Mouse (Mus musculus) midbrain, embryonic 11.5 days (tissue): ENCODE measurements around the gene Rcor3. TPM values are rescaled to one million over a fixed set of nuclear protein-coding genes. Genes with fewer than 3 reads are reported as not detected.

Experiments
- ATAC-seq: fragments of 200-750 bp; cut with Nextera tagmentation; 2 replicates; pipeline ENCODE4 v1.8.0; 2017; ENCODE audit warnings: moderate TSS enrichment, moderate library complexity; ENCODE audit not compliant: low FRiP score
- DNase-seq: peaks from one replicate; pipeline ENCODE4 v3.0.0; 2015; ENCODE audit warnings: low spot score; ENCODE audit errors: missing footprints
- H3K27ac ChIP-seq: fragments of 300-500 bp; sonication (generic); 2 replicates; pipeline ENCODE4 v1.5.1; 2014; ENCODE audit warnings: low read depth, low read length
- H3K27me3 ChIP-seq: fragments of 300-500 bp; sonication (generic); 2 replicates; pipeline ENCODE4 v1.6.1; 2014; ENCODE audit warnings: mild to moderate bottlenecking, low read length, moderate library complexity, mixed read lengths; ENCODE audit not compliant: control insufficient read depth, insufficient read depth
- H3K36me3 ChIP-seq: fragments of 300-500 bp; sonication (generic); 2 replicates; pipeline ENCODE4 v1.6.1; 2014; ENCODE audit warnings: mild to moderate bottlenecking, low read length, moderate library complexity, mixed read lengths; ENCODE audit not compliant: control insufficient read depth, insufficient read depth
- H3K4me1 ChIP-seq: fragments of 300-500 bp; sonication (generic); 2 replicates; pipeline ENCODE4 v1.6.1; 2014; ENCODE audit warnings: low read length; ENCODE audit not compliant: control insufficient read depth, insufficient read depth
- H3K4me2 ChIP-seq: fragments of 300-500 bp; sonication (generic); 2 replicates; pipeline ENCODE4 v1.6.1; 2014; ENCODE audit warnings: mild to moderate bottlenecking, moderate library complexity
- H3K4me3 ChIP-seq: fragments of 300-500 bp; sonication (generic); 2 replicates; pipeline ENCODE4 v1.5.1; 2014; ENCODE audit warnings: low read depth, low read length
- H3K9ac ChIP-seq: fragments of 300-500 bp; sonication (generic); 2 replicates; pipeline ENCODE4 v1.6.1; 2014; ENCODE audit warnings: low read length
- H3K9me3 ChIP-seq: fragments of 300-500 bp; sonication (generic); 2 replicates; pipeline ENCODE4 v1.6.1; 2016; ENCODE audit warnings: low read length; ENCODE audit not compliant: control insufficient read depth
- WGBS: fragments of 180-500 bp; shearing (Covaris S2); extraction: QIAGEN DNeasy Blood & Tissue Kit; methylation state at CpG from one replicate; pipeline ENCODE4 v1.1.7; 2014; 5-methylcytosine and 5-hydroxymethylcytosine counted together
- polyA plus RNA-seq: library from polyadenylated mRNA; unstranded; fragments of >200 nt; fragmentation: Nextera tagmentation; extraction: Ambion mirVana; gene quantifications from 2 replicates; pipeline ENCODE4 v1.2.1, GENCODE M21; 2014

Gene Rcor3
- polyA plus RNA-seq, 1 experiment from 2014 or later, result 18.3 TPM

DNA sequence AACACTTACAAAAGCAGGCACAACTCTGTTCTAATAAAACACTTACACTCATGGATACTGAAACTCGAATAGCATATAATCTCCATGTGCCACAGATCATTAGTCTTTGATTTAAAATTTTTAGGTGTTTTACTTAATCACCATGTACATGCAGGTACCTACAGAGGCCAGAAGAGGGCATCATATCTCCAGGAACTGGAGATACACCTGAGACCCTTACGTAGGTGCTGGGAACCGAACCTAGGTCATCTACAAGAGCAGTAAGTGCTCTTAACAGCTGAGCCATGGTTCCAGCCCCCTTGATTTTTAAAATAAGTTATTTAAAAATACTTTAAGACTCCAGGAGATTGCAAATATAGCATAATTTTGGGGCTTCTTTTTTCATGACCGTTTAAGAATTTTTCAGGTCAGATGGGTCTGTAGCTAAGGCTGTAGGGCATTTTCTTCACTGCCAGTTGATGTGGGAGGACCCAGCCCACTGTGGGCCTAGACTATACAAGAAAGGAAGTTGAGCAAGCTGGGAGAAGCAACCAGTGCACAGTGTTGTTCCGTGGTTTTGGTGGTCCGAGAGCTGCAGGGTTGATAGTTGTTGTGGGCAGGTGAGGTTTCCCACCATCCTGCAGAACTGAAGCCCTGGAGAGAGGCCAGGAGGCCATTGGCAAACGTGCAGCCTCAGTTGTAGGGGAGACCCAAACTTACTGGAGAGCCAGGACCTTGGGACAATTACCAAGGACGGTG, 74.5 kb downstream of the Rcor3 start:
- Histone ChIP-seq H3K27me3 (no peaks in the 10 kb centered on the region), H3K27ac (no peak overlapping the region), H3K4me2 (no peak overlapping the region), H3K4me3 (no peak overlapping the region), H3K9ac (no peak overlapping the region), H3K9me3 (no peaks in the 10 kb centered on the region), H3K4me1 (no peaks in the 10 kb centered on the region), H3K36me3 (no peaks in the 10 kb centered on the region)
- ATAC-seq (no peak), DNase-seq (peak; percentile 54)
- 87% methylated on average over 8 of the region's 8 CpGs for WGBS

- ATAC-seq, result no peak
- Histone ChIP-seq H3K27ac (no peak overlapping the region), H3K4me3 (no peak overlapping the region), H3K36me3 (no peaks in the 10 kb centered on the region), H3K9ac (no peak overlapping the region), H3K4me1 (no peaks in the 10 kb centered on the region), H3K27me3 (no peaks in the 10 kb centered on the region), H3K4me2 (no peak overlapping the region), H3K9me3 (no peaks in the 10 kb centered on the region)
- 91% methylated on average over 14 of the region's 14 CpGs for WGBS
- peak; percentile 8 for DNase-seq
Observed at GRCm38 (mm10) chr1:192062682-192063081, 75.2 kb downstream of the Rcor3 start.

GRCm38 (mm10) chr1:192061666-192062306, 76.1 kb downstream of the Rcor3 start:
- ATAC-seq (no peak), DNase-seq (peak; percentile 23)
- H3K4me1 ChIP-seq, result no peaks in the 10 kb centered on the region
- no peak overlapping the region for H3K27ac ChIP-seq
- 77% methylated on average over 4 of the region's 4 CpGs for WGBS
- H3K9me3 ChIP-seq, result no peaks in the 10 kb centered on the region
- no peaks in the 10 kb centered on the region for H3K36me3 ChIP-seq
- H3K4me2 ChIP-seq, result no peak overlapping the region
- no peaks in the 10 kb centered on the region for H3K27me3 ChIP-seq
- H3K9ac ChIP-seq, result no peak overlapping the region
- no peak overlapping the region for H3K4me3 ChIP-seq

DNA sequence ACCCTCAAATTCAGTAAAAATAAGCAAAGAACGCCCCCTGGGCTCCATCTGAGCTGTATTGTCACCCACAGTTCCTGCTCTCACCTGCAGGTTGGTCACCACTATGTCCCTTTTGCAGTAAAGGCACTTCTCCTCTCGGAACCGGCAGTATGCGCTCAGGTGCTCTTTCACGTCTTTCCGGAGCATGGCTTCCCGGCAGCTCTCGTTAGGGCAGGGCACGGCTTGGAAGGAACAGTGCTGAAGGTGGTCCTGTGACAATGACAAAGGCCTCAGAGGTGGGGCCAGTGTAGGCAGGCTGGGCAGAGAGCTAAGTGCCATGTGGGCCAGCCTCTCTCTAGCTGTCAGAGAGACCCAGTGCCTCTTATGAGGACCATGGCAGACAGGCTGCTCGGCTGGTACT, 79.0 kb downstream of the Rcor3 start:
- Histone ChIP-seq H3K9me3 (no peaks in the 10 kb centered on the region), H3K4me1 (no peaks in the 10 kb centered on the region), H3K4me3 (no peak overlapping the region), H3K9ac (no peak overlapping the region), H3K4me2 (no peak overlapping the region), H3K27ac (no peak overlapping the region), H3K27me3 (no peaks in the 10 kb centered on the region), H3K36me3 (no peaks in the 10 kb centered on the region)
- ATAC-seq (no peak), DNase-seq (peak; percentile 56)
- WGBS, result 87% methylated on average over 10 of the region's 10 CpGs

DNA sequence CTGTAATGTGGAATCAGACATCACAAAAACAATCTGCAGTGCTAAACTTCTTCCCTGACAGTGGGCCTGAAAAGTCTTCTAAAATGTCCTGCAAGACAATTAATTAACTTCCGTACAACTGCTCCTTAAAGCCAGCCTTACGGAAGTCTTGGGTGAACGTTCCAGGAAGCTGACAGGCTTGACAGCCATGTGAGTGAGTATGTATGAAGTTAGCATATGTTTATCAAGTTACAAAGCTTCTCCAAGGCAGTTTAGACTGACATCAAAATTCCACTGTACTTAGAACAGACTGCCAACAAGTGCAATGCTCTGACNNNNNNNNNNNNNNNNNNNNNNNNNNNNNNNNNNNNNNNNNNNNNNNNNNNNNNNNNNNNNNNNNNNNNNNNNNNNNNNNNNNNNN, 84.1 kb downstream of the Rcor3 start:
- Histone ChIP-seq H3K4me3 (no peak overlapping the region), H3K27me3 (no peaks in the 10 kb centered on the region), H3K36me3 (no peaks in the 10 kb centered on the region), H3K9ac (no peak overlapping the region), H3K27ac (no peak overlapping the region), H3K4me2 (no peak overlapping the region), H3K9me3 (no peaks in the 10 kb centered on the region), H3K4me1 (no peaks in the 10 kb centered on the region)
- no peak for ATAC-seq
- 78% methylated on average over 3 of the region's 3 CpGs for WGBS
- DNase-seq, result peak; percentile 17

DNA sequence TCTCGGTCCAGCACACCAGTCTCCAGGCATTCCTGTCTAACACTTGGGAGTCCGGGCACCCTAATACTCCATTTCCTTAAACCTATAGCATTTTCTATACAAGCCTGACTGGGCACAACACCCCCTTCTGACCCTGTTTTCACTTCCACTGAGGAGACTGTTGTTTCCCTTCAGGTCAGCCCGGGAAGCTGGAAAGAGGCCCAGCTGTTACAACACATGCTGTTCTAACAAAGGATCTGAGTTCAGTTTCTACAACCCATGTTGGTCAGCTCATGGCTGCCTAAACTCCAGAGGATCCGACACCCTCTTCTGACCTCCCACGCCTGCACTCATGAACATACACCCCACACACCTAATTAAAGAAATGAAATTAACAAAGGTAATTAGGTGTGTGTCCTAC, 84.9 kb downstream of the Rcor3 start:
- no peaks in the 10 kb centered on the region for H3K4me1 ChIP-seq
- DNase-seq (peak; percentile 14), ATAC-seq (no peak)
- no peak overlapping the region for H3K9ac ChIP-seq
- no peaks in the 10 kb centered on the region for H3K36me3 ChIP-seq
- no peak overlapping the region for H3K27ac ChIP-seq
- no peaks in the 10 kb centered on the region for H3K27me3 ChIP-seq
- H3K4me3 ChIP-seq, result no peak overlapping the region
- H3K4me2 ChIP-seq, result no peak overlapping the region
- WGBS, result 93% methylated on average over 5 of the region's 5 CpGs
- no peaks in the 10 kb centered on the region for H3K9me3 ChIP-seq

GRCm38 (mm10) chr1:192052461-192052860, 85.4 kb downstream of the Rcor3 start:
- H3K36me3 ChIP-seq, result no peaks in the 10 kb centered on the region
- WGBS, result 94% methylated on average over 8 of the region's 8 CpGs
- H3K9ac ChIP-seq, result no peak overlapping the region
- no peaks in the 10 kb centered on the region for H3K27me3 ChIP-seq
- no peak overlapping the region for H3K27ac ChIP-seq
- no peaks in the 10 kb centered on the region for H3K4me1 ChIP-seq
- peak; percentile 51 for DNase-seq
- H3K4me3 ChIP-seq, result no peak overlapping the region
- no peaks in the 10 kb centered on the region for H3K9me3 ChIP-seq
- no peak for ATAC-seq
- no peak overlapping the region for H3K4me2 ChIP-seq

Other genes with a start within 250 kb of the Rcor3 start
- gene Slc30a1, start 231.3 kb downstream of the Rcor3 start, polyA plus RNA-seq, result 2.4 and 2.6 TPM in 2 replicates
- 1.3 and 1.7 TPM in 2 replicates for gene Rd3, start 160.7 kb downstream of the Rcor3 start, polyA plus RNA-seq
- 2.5 and 4.1 TPM in 2 replicates for gene Traf5, start 45.5 kb downstream of the Rcor3 start, polyA plus RNA-seq
- 0.56 and 0.77 TPM in 2 replicates for gene Kcnh1, start 52.7 kb upstream of the Rcor3 start, polyA plus RNA-seq